15 mouse cellular contexts compared by ENCODE assay signal in the genomic region with DNA sequence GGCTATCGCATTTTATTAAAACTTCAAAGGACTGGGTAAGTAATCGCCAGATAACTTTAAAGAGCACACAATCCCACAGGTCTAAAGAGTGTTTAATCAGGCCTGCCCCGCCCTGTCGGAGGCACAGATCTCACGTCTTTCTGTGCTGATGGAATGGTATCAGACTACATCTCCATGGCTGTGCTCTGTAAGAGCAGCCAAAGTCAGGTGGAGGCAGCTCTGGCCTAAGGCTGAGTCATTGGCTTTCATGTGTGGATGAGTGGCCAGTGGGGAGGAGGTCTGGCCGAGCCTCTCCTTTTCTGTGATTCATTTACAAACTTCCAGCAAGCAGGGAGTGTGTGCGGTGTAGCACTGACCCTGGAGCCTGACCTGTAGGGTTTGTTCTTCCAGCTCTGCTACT.
DNase-seq lines count a peak whose midpoint lies in the region; ATAC-seq and TF ChIP-seq lines count a peak whose summit lies in the region.
"Had no signal": no experiment of that assay in that cellular context is flagged by ENCODE, and none has a peak within 500 bp of the region (broad histone marks: within the 10 kb centered on the region; RNA-seq: fewer than 3 reads in every experiment).

No protein-coding gene starts in this region.

- H3K9me3 ChIP-seq in intestine, embryonic 14.5 days (ENCODE audit: control insufficient read depth, low read length), result no peaks in the 10 kb centered on the region
- no peaks in the 10 kb centered on the region for H3K9me3 ChIP-seq in lung, postnatal 0 days (ENCODE audit: low read length)
- H3K9me3 ChIP-seq in forebrain, embryonic 15.5 days, result no peaks in the 10 kb centered on the region
- H3K9me3 ChIP-seq: forebrain, embryonic 12.5 days; G1E; hindbrain, embryonic 13.5 days had no signal

- TF ChIP-seq EP300 in lung, postnatal 0 days (IDR thresholded peaks at IDR 0.05), result peak; percentile 38; the same call in 1 of the 2 replicates

- H3K9ac ChIP-seq in intestine, embryonic 14.5 days (ENCODE audit: low read length), result no peak overlapping the region
- no peak overlapping the region for H3K9ac ChIP-seq in lung, postnatal 0 days (replicated peaks; ENCODE audit: low read depth)
- H3K9ac ChIP-seq in forebrain, embryonic 15.5 days (replicated peaks), result no peak overlapping the region
- H3K9ac ChIP-seq: forebrain, embryonic 12.5 days; hindbrain, embryonic 13.5 days had no signal

- no peak overlapping the region for H3K4me2 ChIP-seq in intestine, embryonic 14.5 days (ENCODE audit: low read length)
- H3K4me2 ChIP-seq in lung, postnatal 0 days (replicated peaks; ENCODE audit: low read depth, low read length), result no peak overlapping the region
- no peak overlapping the region for H3K4me2 ChIP-seq in forebrain, embryonic 15.5 days (replicated peaks)
- H3K4me2 ChIP-seq: forebrain, embryonic 12.5 days; hindbrain, embryonic 13.5 days had no signal

- H3K36me3 ChIP-seq in intestine, embryonic 14.5 days (ENCODE audit: control insufficient read depth, insufficient read depth, low read length), result no peaks in the 10 kb centered on the region
- no peaks in the 10 kb centered on the region for H3K36me3 ChIP-seq in lung, postnatal 0 days (ENCODE audit: insufficient read depth, low read length)
- H3K36me3 ChIP-seq in forebrain, embryonic 15.5 days, result no peaks in the 10 kb centered on the region
- H3K36me3 ChIP-seq: forebrain, embryonic 12.5 days; G1E; hindbrain, embryonic 13.5 days had no signal

- H3K4me1 ChIP-seq in intestine, embryonic 14.5 days (replicated peaks; ENCODE audit: control insufficient read depth, insufficient read depth, low read length), result no peaks in the 10 kb centered on the region
- no peaks in the 10 kb centered on the region; the same call in 1 of the 2 replicates for H3K4me1 ChIP-seq in lung, postnatal 0 days (ENCODE audit: insufficient read depth, low read depth, low read length)
- no peaks in the 10 kb centered on the region for H3K4me1 ChIP-seq in forebrain, embryonic 15.5 days
- H3K4me1 ChIP-seq: hindbrain, embryonic 13.5 days had no signal

- H3K27me3 ChIP-seq in intestine, embryonic 14.5 days (replicated peaks; ENCODE audit: control insufficient read depth, insufficient read depth, low read length), result no peaks in the 10 kb centered on the region
- no peaks in the 10 kb centered on the region for H3K27me3 ChIP-seq in lung, postnatal 0 days (replicated peaks; ENCODE audit: insufficient read depth, low read length)
- H3K27me3 ChIP-seq in forebrain, embryonic 15.5 days, result no peaks in the 10 kb centered on the region

- TF ChIP-seq CTCF in lung, postnatal 0 days (IDR thresholded peaks at IDR 0.05), result no peak

- H3K27ac ChIP-seq in intestine, embryonic 14.5 days (ENCODE audit: low read depth), result no peak overlapping the region
- H3K27ac ChIP-seq in lung, postnatal 0 days (ENCODE audit: low read length), result no peak overlapping the region
- no peak overlapping the region for H3K27ac ChIP-seq in forebrain, embryonic 15.5 days (replicated peaks)
- H3K27ac ChIP-seq: forebrain, embryonic 12.5 days; hindbrain, embryonic 13.5 days; left cerebral cortex, adult 2 months had no signal

- ATAC-seq in intestine, embryonic 14.5 days (replicated peaks; ENCODE audit: low FRiP score, low TSS enrichment, low read depth), result peak; percentile 93
- peak; percentile 98 for ATAC-seq in lung, postnatal 0 days
- no peak for ATAC-seq in forebrain, embryonic 15.5 days (replicated peaks)

- WGBS in intestine, embryonic 14.5 days, result 63% methylated on average over 7 of the region's 7 CpGs
- WGBS in lung, postnatal 0 days, result 53% methylated on average over 7 of the region's 7 CpGs
- 85% methylated on average over 7 of the region's 7 CpGs for WGBS in forebrain, embryonic 15.5 days

- no peak overlapping the region for H3K4me3 ChIP-seq in intestine, embryonic 14.5 days (ENCODE audit: low read depth, low read length)
- no peak overlapping the region for H3K4me3 ChIP-seq in lung, postnatal 0 days (ENCODE audit: low read depth, low read length)
- no peak overlapping the region for H3K4me3 ChIP-seq in forebrain, embryonic 15.5 days
- H3K4me3 ChIP-seq: forebrain, embryonic 12.5 days; hindbrain, embryonic 13.5 days; left cerebral cortex, adult 2 months had no signal

- DNase-seq in NIH3T3 (ENCODE audit: low read depth), result peak; percentile 43
- DNase-seq in intestine, embryonic 14.5 days (ENCODE audit: low spot score), result no peak
- DNase-seq in kidney, postnatal 25 days, result peak; percentile 69 to 88
- peak; percentile 83 for DNase-seq in lung, postnatal 0 days (ENCODE audit: low spot score)
- no peak for DNase-seq in gastrocnemius, postnatal 25 days
- DNase-seq in cerebellum, postnatal 4 days (ENCODE audit: low spot score in 2 of 2), result no peak
- no peak for DNase-seq in spleen, postnatal 14 days (ENCODE audit: low spot score in 2 of 2)
- DNase-seq: heart, adult 11 months; right cerebral cortex, postnatal 25 days; thymus, adult 2 months had no signal

Comparison
In these comparisons a context has a peak if more than half of its experiments do, and no peak if none do; other contexts are left out.
1. DNase-seq: peak in NIH3T3 (single experiment), kidney, postnatal 25 days (2 of 2) and lung, postnatal 0 days (single experiment); none in intestine, embryonic 14.5 days (single experiment), gastrocnemius, postnatal 25 days (single experiment), cerebellum, postnatal 4 days (0 of 2) and spleen, postnatal 14 days (0 of 2).